Mouse (Mus musculus): ENCODE results near the gene Hdac9.

DNA sequence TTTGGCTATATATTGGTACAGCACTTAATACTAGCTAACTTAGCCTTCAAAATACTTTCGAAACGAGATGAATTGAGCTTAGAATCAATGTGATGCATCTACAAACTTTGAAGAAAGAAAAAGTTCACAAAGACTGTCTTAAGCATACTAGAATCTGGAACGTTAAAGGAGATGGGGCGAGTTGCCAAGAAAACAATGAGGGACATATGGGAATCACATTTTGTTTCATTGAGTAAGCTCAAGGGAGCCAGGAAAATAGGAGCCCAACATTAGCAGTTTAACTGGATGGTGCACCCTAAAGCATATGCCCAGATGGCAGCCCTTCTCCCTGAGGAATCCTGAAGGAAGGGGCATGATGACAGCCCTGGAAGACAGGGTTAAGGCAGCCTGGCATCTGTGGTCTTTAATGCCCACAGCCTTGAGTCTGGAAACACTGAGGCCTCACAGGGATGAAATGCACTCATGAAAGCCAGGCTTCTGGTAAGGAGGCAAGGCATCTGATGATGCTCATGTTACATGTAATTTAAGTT is 685.2 kb downstream of the Hdac9 start:
- TF ChIP-seq CTCF (IDR thresholded peaks at IDR 0.05; ENCODE audit: low read depth, low read length) (no peak), POLR2A (IDR thresholded peaks at IDR 0.05; ENCODE audit: borderline replicate concordance, low read depth, low read length) (no peak)

All from bone marrow macrophage, adult 2 months (primary cell).